Mouse (Mus musculus) heart, postnatal 25 days (tissue): ENCODE results near the gene Tekt3. TPM values are rescaled to one million over a fixed set of nuclear protein-coding genes. Genes with fewer than 3 reads are reported as not detected.

Experiments used
- DNase-seq: peaks from one replicate; pipeline ENCODE4 v3.0.0; 2022; ENCODE audit warnings: low spot score
- intact Hi-C: fragments of 180-260 bp; cut with DNase I; formaldehyde crosslinking; loops from one replicate; pipeline ENCODE4 v1.15.1; 2025
- total RNA-seq, 2 experiments: library from RNA; stranded (reverse); gene quantifications; 2 replicates each; pipeline ENCODE4 v1.2.3; 2021

Gene Tekt3
- total RNA-seq, 2 experiments from 2014 or later: not detected

- intact Hi-C loops: no loop called here
- DNase-seq: no peak
These were observed 55.8 kb downstream of the Tekt3 start for GRCm38 (mm10) chr11:63117266-63117665.

- no peak for DNase-seq
- intact Hi-C loops: no loop called here
These were observed 58.3 kb downstream of the Tekt3 start for GRCm38 (mm10) chr11:63119791-63120190.

DNA sequence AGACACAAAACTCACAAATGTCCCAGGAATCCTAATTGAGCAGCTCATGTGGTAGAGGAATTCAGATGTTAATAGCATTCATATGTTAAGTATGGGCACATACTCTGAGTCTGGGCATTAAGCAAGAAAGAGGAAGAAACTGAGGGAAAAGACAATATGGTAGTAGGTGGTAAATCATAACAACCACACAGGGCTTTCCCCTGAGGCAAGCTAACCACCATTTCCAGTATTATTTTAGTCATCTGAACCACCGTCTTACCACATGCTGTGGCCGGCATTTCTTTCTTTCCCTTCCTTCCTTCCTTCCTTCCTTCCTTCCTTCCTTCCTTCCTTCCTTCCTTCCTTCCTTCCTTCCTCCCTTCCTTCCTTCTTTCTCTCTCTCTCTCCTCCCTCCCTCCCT is 60.8 kb downstream of the Tekt3 start:
- DNase-seq: no peak
- intact Hi-C loops: no loop called here

- DNase-seq: no peak
- intact Hi-C loops: no loop called here
These were observed 61.4 kb downstream of the Tekt3 start for GRCm38 (mm10) chr11:63122776-63123350.

DNA sequence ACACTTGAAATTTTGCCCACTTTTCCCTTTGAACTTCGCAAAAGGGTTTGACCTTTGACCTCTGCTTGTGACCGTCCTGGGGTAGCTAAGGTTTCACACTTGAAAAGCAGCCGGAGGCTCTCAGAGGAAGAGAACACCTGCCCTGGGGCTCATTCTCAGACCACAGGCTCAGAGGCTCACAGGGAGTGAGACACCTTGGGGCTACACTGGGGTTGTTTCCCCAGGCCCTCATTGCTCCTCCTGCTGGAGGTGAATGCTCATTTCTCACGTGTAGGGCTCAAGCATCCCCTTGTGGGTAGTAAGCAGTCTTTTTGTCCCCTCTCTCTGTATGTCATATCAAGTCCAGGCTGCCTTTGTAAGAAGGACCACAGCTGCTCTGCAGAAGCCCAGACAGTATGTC is 62.9 kb downstream of the Tekt3 start:
- intact Hi-C loops: no loop called here
- no peak for DNase-seq

DNA sequence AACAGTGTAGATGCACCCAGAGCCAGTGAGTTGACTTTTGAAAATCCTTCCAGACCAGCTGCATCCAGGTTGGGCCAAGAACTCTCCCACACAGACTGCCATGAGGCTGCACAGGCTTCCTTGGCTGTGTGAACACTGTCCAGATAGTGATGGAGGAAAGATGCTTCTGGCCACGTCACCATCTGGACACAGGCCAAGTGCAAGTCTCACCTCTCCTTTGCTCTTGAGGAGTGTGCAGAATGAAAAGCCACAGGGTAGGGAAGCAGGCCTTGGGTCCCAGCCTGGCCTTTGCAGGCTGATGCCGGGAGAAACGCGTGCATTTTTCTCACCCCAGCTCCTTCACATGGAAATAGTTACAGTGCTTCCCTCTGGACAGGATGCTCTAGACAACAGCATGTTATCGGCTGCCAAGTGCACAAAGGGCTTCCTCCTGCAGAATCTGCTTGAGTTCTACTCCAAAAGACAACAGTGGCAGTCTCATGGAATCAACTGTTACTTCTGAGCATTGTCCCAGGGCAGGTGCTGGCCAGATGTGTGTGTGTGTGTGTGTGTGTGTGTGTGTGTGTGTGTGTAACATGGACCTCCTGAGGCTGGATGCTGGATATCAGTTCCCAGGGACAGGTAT is 64.5 kb downstream of the Tekt3 start:
- no peak for DNase-seq
- intact Hi-C loops: no loop called here

- no peak for DNase-seq
- intact Hi-C loops: no loop called here
These were observed 65.5 kb downstream of the Tekt3 start for GRCm38 (mm10) chr11:63126976-63127375.

GRCm38 (mm10) chr11:63127513-63127912 is 66.1 kb downstream of the Tekt3 start:
- DNase-seq: no peak
- intact Hi-C loops: no loop called here

DNA sequence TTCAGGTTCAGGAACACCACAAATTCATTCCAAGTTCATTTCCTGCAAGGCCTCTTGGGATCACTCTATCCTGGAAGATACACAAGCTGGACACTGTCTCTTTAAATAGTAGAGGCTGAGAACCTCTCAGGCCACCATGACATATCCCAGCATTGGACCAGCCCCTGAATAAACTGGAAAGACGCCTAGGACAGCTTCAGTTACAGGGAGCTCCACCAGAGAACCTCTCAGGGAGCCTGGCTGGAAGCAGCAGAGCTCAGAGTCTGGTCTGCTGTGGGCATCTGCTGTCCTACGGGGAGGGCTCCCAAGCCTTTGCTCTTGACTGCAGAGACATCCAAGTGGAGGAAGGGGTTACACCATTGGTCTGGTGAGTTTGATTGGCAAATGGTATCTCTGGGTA is 67.3 kb downstream of the Tekt3 start, which contains the start of gene Pmp22:
Gene Pmp22 (plus strand): TSS at position 199 of the 400 bp plus-strand sequence.
- intact Hi-C loops: no loop called here
- DNase-seq: no peak

DNA sequence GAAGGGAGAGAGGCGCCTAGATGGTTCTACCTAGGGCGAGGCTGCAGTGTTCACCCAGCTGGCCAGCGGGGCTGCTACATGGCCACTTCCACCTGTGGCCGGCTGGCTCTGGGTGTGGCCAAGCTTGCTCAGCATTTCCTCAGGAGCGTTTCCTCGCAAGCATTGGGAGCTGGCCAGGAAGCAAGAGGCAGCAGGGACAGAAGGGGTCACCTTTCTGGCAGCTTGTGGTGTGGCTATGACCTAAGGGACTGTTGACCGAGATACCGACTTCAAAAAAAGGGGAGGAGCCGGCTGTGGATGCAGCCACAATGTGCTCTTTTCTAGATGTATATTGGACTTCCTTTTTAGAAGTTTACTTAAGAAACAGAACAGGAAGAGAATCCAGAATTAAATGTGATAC is 67.9 kb downstream of the Tekt3 start:
- intact Hi-C loops: no loop called here
- no peak for DNase-seq

GRCm38 (mm10) chr11:63129840-63130239 is 68.4 kb downstream of the Tekt3 start:
- intact Hi-C loops: loop anchor here (5.0 kb wide), 3 partner anchors 103 to 388 kb away; no protein-coding TSS in a partner anchor
- DNase-seq: no peak

DNA sequence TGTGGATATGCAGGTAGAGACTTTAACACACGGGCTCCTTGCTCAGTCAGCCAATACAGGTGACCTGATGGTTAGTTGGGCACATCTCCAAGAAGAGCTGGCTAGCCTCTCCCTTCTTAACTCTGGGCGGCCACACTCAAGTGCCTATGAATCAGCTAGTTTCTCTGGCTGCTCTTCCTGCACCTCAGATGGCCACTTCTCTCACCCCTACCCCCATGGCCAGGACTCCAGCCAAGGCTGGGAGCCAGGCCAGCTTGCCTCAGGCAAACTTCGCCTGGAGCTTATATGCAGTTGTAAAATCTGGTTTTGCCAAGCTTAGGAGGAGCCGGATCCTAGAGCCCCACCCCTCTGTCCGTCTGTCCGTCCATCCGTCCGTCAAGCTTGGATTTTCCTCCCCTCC is 69.0 kb downstream of the Tekt3 start:
- DNase-seq: peak; percentile 80
- intact Hi-C loops: loop anchor here (5.0 kb wide), 3 partner anchors 103 to 388 kb away; no protein-coding TSS in a partner anchor

DNA sequence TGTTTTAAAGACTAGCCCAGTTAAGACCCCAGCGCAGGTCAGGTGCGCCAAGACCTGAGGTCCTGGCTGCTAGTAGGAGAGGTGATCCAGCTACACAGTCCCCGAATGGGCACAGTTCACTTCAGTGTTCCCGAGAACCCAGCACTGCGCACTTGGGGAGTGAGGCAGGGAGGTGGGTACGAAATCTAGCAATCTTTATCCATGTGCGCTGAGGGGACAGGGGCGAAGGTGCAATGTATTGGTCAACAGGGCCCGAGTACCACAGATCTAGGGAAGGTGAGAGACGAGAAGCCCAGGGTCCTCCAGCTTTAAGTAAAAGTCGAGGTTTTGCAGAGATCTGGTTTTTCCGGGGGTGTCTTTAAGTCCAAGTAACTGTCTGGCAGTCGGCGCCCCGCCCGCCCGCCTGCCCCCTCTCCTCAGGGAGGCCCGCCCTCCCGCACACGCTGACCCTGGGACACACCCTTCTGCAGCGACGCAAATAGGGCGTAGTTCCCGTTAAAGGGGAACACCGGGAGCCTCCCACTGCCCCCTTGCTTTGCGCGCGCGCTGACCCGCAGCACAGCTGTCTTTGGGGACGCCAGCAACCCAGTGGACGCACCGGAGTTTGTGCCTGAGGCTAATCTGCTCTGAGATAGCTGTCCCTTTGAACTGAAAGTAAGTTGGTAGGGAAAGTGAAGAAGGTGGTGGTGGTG is 69.7 kb downstream of the Tekt3 start:
- intact Hi-C loops: loop anchor here (5.0 kb wide), 3 partner anchors 104 to 389 kb away; no protein-coding TSS in a partner anchor
- peak; percentile 76 for DNase-seq

DNA sequence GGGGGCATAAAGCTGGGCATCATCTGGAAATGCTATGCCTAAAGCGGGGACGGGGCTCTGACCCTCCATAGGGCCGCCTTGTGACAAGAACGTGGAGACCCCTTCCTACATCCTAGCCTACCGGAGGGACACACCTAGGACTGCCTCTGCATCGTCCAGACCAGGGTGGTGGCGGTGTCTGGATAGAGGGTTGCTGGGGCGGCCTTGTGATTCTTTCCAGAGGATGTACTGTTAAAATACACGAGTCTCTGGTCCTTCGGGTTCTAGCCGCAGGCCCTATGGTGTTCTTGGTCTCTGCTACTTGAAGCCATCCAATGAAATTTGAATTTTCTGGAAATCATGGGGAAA is 70.2 kb downstream of the Tekt3 start:
- no peak for DNase-seq
- intact Hi-C loops: loop anchor here (5.0 kb wide), 3 partner anchors 104 to 389 kb away; no protein-coding TSS in a partner anchor

DNA sequence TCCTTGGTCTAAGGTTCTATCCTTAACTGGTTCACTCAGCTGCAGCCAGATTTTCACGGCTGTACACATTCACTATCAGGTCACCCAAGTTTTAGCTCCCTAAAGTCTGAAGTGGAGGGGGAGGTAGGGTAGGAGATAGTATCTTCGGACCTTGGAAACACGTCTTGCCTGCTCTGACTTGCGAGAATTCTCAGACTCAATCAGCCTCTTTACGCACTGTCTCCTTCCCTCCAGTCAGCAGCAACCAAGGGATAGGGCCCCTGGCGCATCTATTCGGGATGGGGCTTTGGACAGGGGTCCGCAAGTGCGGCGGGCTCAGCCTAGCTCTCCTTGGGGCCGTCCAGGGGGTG is 70.7 kb downstream of the Tekt3 start:
- DNase-seq: no peak
- intact Hi-C loops: loop anchor here (5.0 kb wide), 3 partner anchors 105 to 390 kb away; no protein-coding TSS in a partner anchor

DNA sequence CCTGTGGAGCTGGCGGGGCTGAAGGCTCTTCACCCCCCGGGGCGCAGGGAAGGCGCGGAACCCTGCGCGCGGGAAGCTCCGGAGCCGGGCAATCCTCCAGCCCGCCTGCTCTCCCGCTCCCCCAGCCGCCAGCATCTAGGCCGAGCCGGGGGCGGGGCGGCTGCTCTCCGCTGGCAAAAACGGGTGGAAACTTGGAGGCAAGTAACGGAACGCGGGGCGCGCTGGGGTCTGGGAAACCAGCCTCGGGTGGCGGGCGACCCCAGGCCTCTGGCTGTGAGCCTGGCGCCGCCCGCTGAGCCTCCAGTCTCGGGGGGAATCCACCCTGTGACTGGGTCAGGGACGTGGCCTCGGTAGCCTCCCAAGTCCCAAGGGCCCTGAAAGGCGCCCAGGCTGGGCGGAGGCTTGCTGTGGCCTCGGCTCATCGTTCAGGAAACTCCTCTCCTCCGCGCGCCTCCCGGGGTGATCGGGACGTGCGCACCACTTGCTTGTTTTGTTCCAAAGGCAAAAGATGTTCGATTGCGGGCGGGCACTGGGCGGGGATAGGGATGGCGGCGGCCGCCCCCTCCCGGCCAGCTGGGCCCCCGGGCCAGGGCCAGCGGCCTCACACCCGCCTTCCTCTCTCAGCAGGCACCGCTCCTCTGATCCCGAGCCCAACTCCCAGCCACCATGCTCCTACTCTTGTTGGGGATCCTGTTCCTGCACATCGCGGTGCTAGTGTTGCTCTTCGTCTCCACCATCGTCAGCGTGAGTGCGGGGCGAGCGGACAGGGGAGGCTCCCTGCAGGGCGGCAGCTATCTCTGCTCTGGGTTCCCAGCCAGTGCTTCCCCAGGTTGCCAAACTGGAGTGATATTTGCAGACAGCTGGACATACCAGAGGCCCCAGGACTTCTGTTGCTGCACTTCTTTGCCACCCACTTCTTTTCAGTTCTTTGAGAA is 71.3 kb downstream of the Tekt3 start:
- DNase-seq: peak; percentile 82
- intact Hi-C loops: loop anchor here (5.0 kb wide), 3 partner anchors 105 to 390 kb away; no protein-coding TSS in a partner anchor

- intact Hi-C loops: loop anchor here (2.0 to 5.0 kb wide), 4 partner anchors 107 to 392 kb away; no protein-coding TSS in a partner anchor
- no peak for DNase-seq
These were observed 72.6 kb downstream of the Tekt3 start for GRCm38 (mm10) chr11:63134021-63134420.

DNA sequence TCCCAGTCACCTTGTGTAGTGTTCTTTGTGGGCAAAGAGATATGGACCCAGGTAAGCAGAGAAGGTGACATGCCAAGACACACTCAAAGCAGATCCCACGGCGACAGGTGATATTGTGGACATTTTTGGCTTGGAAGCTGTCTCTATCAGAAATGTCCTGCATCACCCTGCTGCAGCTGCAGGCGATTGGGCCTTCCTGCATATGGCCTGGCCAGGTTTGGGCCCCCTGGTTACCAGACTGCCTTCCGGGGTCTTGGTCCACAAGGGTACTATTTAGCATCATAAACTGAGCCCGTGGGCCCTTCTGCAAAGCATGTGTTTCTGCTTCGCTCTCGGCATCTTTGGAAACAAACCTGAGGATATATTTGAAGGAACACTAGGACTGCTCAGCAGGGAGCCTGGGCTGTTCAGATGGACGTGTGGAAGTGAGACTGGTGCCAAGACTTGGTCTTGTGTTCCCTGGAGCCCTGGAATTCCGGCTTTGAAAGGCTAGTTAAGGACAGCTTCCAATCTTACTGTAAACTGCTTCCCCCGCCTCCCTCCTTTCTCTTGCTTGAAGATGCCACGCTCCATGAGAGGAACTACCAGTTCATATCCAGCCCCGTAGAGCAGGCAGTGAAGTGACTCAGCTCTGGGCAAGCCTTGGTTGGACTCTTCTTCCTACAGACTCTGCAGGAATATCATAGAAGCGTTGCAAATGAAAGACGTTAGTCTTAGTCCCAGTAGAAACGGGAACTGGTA is 73.5 kb downstream of the Tekt3 start:
- no peak for DNase-seq
- intact Hi-C loops: loop anchor here (1.0 to 5.0 kb wide), 6 partner anchors 108 to 393 kb away; no protein-coding TSS in a partner anchor

GRCm38 (mm10) chr11:63135622-63136021 is 74.2 kb downstream of the Tekt3 start:
- DNase-seq: peak; percentile 87
- intact Hi-C loops: loop anchor here (1.0 to 2.0 kb wide), 3 partner anchors 139 to 234 kb away; no protein-coding TSS in a partner anchor
